8 mouse cellular contexts compared by ENCODE assay signal in the genomic region with DNA sequence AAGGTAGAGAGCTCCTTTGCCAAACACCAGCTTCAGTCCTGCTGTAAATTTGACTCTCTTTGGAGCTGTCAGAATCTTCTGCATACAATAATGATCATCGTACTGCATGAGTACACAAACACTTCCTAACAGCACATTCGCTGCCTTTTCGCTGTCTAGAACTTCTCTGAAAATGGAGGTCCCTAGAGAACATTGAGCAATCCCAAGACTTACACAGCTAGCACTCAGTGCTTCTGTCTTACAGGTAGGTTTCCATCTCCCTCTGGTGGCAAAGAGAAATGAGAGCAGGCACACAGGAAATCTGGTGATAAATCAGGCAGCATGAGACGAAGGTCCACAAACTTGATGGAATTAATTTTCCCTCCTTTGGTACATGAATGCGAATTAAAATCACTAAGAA.
A peak's percentile ranks its signal among the peaks of the same experiment; 100 is the strongest.
DNase-seq lines count a peak whose midpoint lies in the region; ATAC-seq and TF ChIP-seq lines count a peak whose summit lies in the region.

No protein-coding gene starts in this region.

- ATAC-seq in Patski: no peak
- ATAC-seq in midbrain, embryonic 14.5 days (ENCODE audit: low FRiP score, low TSS enrichment): peak; percentile 71
- no peak for ATAC-seq in monocyte, adult 5-6 weeks (replicated peaks; ENCODE audit: insufficient number of reproducible peaks, low FRiP score, low TSS enrichment, poor library complexity, severe bottlenecking)

- POLR2A ChIA-PET in Patski (lab: Charles Lee): no interaction called here

- no peak overlapping the region for H3K4me3 ChIP-seq in midbrain, embryonic 14.5 days (replicated peaks; ENCODE audit: low read depth, low read length)

- peak; percentile 30 for TF ChIP-seq CTCF in Patski (IDR thresholded peaks at IDR 0.05)

- no peaks in the 10 kb centered on the region for H3K9me3 ChIP-seq in midbrain, embryonic 14.5 days (ENCODE audit: control insufficient read depth, low read length)

- DNase-seq in layer of hippocampus, adult 11-12 months (ENCODE audit: low spot score): peak; percentile 25
- no peak for DNase-seq in layer of hippocampus, adult 9-10 months (ENCODE audit: low spot score)
- no peak for DNase-seq in Patski (ENCODE audit: low read depth, low spot score)
- peak; percentile 25 for DNase-seq in embryo, embryonic 9.5 days (ENCODE audit: extremely low spot score)
- DNase-seq in kidney, adult 9 months: peak; percentile 26
- DNase-seq in midbrain, embryonic 14.5 days: peak; percentile 82
- no peak for DNase-seq in c-Kit-positive CD71-positive TER-119-positive erythroid progenitor cells, embryonic 14.5 days (ENCODE audit: low spot score)

- no peak overlapping the region for H3K4me2 ChIP-seq in midbrain, embryonic 14.5 days (ENCODE audit: low read length)

- H3K9ac ChIP-seq in midbrain, embryonic 14.5 days (replicated peaks; ENCODE audit: low read length): no peak overlapping the region

- H3K4me1 ChIP-seq in midbrain, embryonic 14.5 days (ENCODE audit: control insufficient read depth, insufficient read depth, low read length): 0 out of 2 replicates have a peak, but pooled peaks cover 1% of the 10 kb centered on the region

- no peak overlapping the region for H3K27ac ChIP-seq in midbrain, embryonic 14.5 days (replicated peaks; ENCODE audit: low read depth, low read length)

- WGBS in midbrain, embryonic 14.5 days: 40% methylated on average over 5 of the region's 5 CpGs

- H3K27me3 ChIP-seq in Patski: no peaks in the 10 kb centered on the region
- H3K27me3 ChIP-seq in midbrain, embryonic 14.5 days (ENCODE audit: control insufficient read depth, insufficient read depth, low read length): no peaks in the 10 kb centered on the region

- no peaks in the 10 kb centered on the region for H3K36me3 ChIP-seq in midbrain, embryonic 14.5 days (ENCODE audit: control insufficient read depth, insufficient read depth, low read length)

- in situ Hi-C loops in Patski (cut with MboI; ENCODE audit: low pct_unique_long_range_greater_than_20kb): no loop called here

- CTCF ChIA-PET in Patski (lab: Charles Lee): no interaction called here

Comparison
In these comparisons a context has a peak if more than half of its experiments do, and no peak if none do; other contexts are left out.
1. DNase-seq: peak in layer of hippocampus, adult 11-12 months (single experiment), embryo, embryonic 9.5 days (single experiment), kidney, adult 9 months (single experiment) and midbrain, embryonic 14.5 days (single experiment); none in layer of hippocampus, adult 9-10 months (single experiment), Patski (single experiment) and c-Kit-positive CD71-positive TER-119-positive erythroid progenitor cells, embryonic 14.5 days (single experiment).